Mouse (Mus musculus): ENCODE measurements around the gene Tcf7l2. TPM values are rescaled to one million over a fixed set of nuclear protein-coding genes. Genes with fewer than 3 reads are reported as not detected.

The Tcf7l2 gene
- polyA plus RNA-seq, 1 experiment from 2014 or later, result 41.7 TPM

- peak overlapping the region; percentile 81 for H3K27ac ChIP-seq (replicated peaks)
- DNase-seq (ENCODE audit: low spot score), result no peak
- H3K4me1 ChIP-seq (replicated peaks; ENCODE audit: control insufficient read depth, insufficient read depth), result peaks cover 16% of the 10 kb centered on the region
- TF ChIP-seq EP300 (optimal IDR thresholded peaks at IDR 0.05), result no peak
- no peak for TF ChIP-seq CTCF (IDR thresholded peaks at IDR 0.05; ENCODE audit: low read depth)
- H3K9ac ChIP-seq (ENCODE audit: low read length), result no peak overlapping the region
- no peak overlapping the region for H3K4me3 ChIP-seq (ENCODE audit: low read depth, low read length)
- no peaks in the 10 kb centered on the region for H3K9me3 ChIP-seq (ENCODE audit: control insufficient read depth, low read length)
- 0 out of 2 replicates have a peak, but pooled peaks have one; percentile 1 for ATAC-seq (ENCODE audit: low FRiP score, low TSS enrichment)
- H3K36me3 ChIP-seq (ENCODE audit: control insufficient read depth, insufficient read depth, low read length), result no peaks in the 10 kb centered on the region
- 47% methylated on average over 6 of the region's 6 CpGs for WGBS
- no peaks in the 10 kb centered on the region for H3K27me3 ChIP-seq (ENCODE audit: control insufficient read depth, insufficient read depth, low read length)
- no peak overlapping the region for H3K4me2 ChIP-seq (replicated peaks; ENCODE audit: low read depth)
Observed at GRCm38 (mm10) chr19:55791293-55791692, 49.7 kb downstream of the Tcf7l2 start.

- peaks cover 19% of the 10 kb centered on the region for H3K4me1 ChIP-seq (replicated peaks; ENCODE audit: control insufficient read depth, insufficient read depth)
- no peaks in the 10 kb centered on the region for H3K36me3 ChIP-seq (ENCODE audit: control insufficient read depth, insufficient read depth, low read length)
- no peaks in the 10 kb centered on the region for H3K9me3 ChIP-seq (ENCODE audit: control insufficient read depth, low read length)
- 70% methylated on average over 6 of the region's 6 CpGs for WGBS
- H3K9ac ChIP-seq (ENCODE audit: low read length), result no peak overlapping the region
- peak; percentile 50 for DNase-seq (ENCODE audit: low spot score)
- no peaks in the 10 kb centered on the region for H3K27me3 ChIP-seq (ENCODE audit: control insufficient read depth, insufficient read depth, low read length)
- no peak overlapping the region for H3K4me2 ChIP-seq (replicated peaks; ENCODE audit: low read depth)
- TF ChIP-seq CTCF (IDR thresholded peaks at IDR 0.05; ENCODE audit: low read depth), result no peak
- TF ChIP-seq EP300 (optimal IDR thresholded peaks at IDR 0.05), result no peak
- H3K4me3 ChIP-seq (ENCODE audit: low read depth, low read length), result no peak overlapping the region
- peak; percentile 45 for ATAC-seq (ENCODE audit: low FRiP score, low TSS enrichment)
- peak overlapping the region; percentile 81 for H3K27ac ChIP-seq (replicated peaks)
Observed at GRCm38 (mm10) chr19:55791886-55792285, 50.3 kb downstream of the Tcf7l2 start.

GRCm38 (mm10) chr19:55792571-55792970 lies 51.0 kb downstream of the Tcf7l2 start:
- Histone ChIP-seq H3K9me3 (ENCODE audit: control insufficient read depth, low read length) (no peaks in the 10 kb centered on the region), H3K4me3 (ENCODE audit: low read depth, low read length) (no peak overlapping the region), H3K4me1 (replicated peaks; ENCODE audit: control insufficient read depth, insufficient read depth) (peaks cover 19% of the 10 kb centered on the region), H3K36me3 (ENCODE audit: control insufficient read depth, insufficient read depth, low read length) (no peaks in the 10 kb centered on the region), H3K4me2 (replicated peaks; ENCODE audit: low read depth) (no peak overlapping the region), H3K9ac (ENCODE audit: low read length) (no peak overlapping the region), H3K27me3 (ENCODE audit: control insufficient read depth, insufficient read depth, low read length) (no peaks in the 10 kb centered on the region), H3K27ac (replicated peaks) (peak overlapping the region; percentile 49; the same call in 1 of the 2 replicates)
- no peak for TF ChIP-seq EP300 (optimal IDR thresholded peaks at IDR 0.05)
- TF ChIP-seq CTCF (IDR thresholded peaks at IDR 0.05; ENCODE audit: low read depth), result no peak
- ATAC-seq (ENCODE audit: low FRiP score, low TSS enrichment) (no peak), DNase-seq (ENCODE audit: low spot score) (no peak)
- WGBS, result 32% methylated on average over 5 of the region's 5 CpGs

GRCm38 (mm10) chr19:55793029-55793428 lies 51.4 kb downstream of the Tcf7l2 start:
- Histone ChIP-seq H3K27me3 (ENCODE audit: control insufficient read depth, insufficient read depth, low read length) (no peaks in the 10 kb centered on the region), H3K9me3 (ENCODE audit: control insufficient read depth, low read length) (no peaks in the 10 kb centered on the region), H3K4me1 (replicated peaks; ENCODE audit: control insufficient read depth, insufficient read depth) (peaks cover 19% of the 10 kb centered on the region), H3K36me3 (ENCODE audit: control insufficient read depth, insufficient read depth, low read length) (no peaks in the 10 kb centered on the region), H3K9ac (ENCODE audit: low read length) (no peak overlapping the region), H3K27ac (replicated peaks) (peak overlapping the region; percentile 49; the same call in 1 of the 2 replicates), H3K4me3 (ENCODE audit: low read depth, low read length) (no peak overlapping the region), H3K4me2 (replicated peaks; ENCODE audit: low read depth) (peak overlapping the region; percentile 5)
- TF ChIP-seq CTCF (IDR thresholded peaks at IDR 0.05; ENCODE audit: low read depth) (no peak), EP300 (optimal IDR thresholded peaks at IDR 0.05) (no peak)
- ATAC-seq (ENCODE audit: low FRiP score, low TSS enrichment) (no peak), DNase-seq (ENCODE audit: low spot score) (no peak)
- 58% methylated on average over 4 of the region's 4 CpGs for WGBS

DNA sequence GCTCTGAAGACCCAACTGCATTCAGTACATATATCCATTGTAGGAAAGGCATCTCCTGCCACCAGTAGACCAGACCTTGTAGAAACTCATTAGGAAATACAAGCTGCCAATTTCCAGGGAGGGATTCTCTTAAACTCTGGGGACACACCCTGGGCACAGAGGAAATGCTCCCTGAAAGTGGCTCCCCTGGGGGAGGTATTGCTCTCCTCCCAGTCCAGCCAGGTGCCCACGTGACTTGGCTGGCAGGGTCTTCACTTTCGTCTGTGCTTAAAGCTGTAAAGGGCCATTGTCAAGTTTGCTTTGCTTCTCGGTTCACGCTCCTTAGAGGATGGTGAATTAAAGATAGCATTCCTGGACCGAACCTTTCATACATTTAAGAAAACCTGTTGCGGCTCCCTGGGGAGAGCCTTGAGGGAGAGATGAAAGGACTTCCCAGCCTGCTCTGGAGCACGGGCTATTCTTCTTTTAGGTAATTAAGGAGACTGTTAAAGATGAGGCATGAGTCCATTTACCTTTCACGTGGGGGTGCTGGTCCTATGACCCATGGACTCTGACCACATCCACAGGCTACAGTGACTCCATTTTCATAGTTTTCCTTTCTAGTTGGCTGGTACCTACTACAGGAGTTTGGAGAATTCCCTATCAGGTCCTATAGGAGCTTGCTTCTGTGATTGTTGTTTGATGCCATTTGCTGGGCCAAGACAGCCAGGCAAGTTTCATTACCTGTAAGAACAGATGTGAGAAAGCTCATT lies 52.8 kb downstream of the Tcf7l2 start:
- no peak for TF ChIP-seq CTCF (IDR thresholded peaks at IDR 0.05; ENCODE audit: low read depth)
- no peak for TF ChIP-seq EP300 (optimal IDR thresholded peaks at IDR 0.05)
- Histone ChIP-seq H3K27ac (replicated peaks) (no peak overlapping the region), H3K27me3 (ENCODE audit: control insufficient read depth, insufficient read depth, low read length) (no peaks in the 10 kb centered on the region), H3K9ac (ENCODE audit: low read length) (no peak overlapping the region), H3K36me3 (ENCODE audit: control insufficient read depth, insufficient read depth, low read length) (no peaks in the 10 kb centered on the region), H3K4me3 (ENCODE audit: low read depth, low read length) (no peak overlapping the region), H3K4me2 (replicated peaks; ENCODE audit: low read depth) (no peak overlapping the region), H3K9me3 (ENCODE audit: control insufficient read depth, low read length) (no peaks in the 10 kb centered on the region), H3K4me1 (replicated peaks; ENCODE audit: control insufficient read depth, insufficient read depth) (peaks cover 19% of the 10 kb centered on the region)
- no peak for ATAC-seq (ENCODE audit: low FRiP score, low TSS enrichment)
- WGBS, result 76% methylated on average over 8 of the region's 8 CpGs
- no peak for DNase-seq (ENCODE audit: low spot score)

DNA sequence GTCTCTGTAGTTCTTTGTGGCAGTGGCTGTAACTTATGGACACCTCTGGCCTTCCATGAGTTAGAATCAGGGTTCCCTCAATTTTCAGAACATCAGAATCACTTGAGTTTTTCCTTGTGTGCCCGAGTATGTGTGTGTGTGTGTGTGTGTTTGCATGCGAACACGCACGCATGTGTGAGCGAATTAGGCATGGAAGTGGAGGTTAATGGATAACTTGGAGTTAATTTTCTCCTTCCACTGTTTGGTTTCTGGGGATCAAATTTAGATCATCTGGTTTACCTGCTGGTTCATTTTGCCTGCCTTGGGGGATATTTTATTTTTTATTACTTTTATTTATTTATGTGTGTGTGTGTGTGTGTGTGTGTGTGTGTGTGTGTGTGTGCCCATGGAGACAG lies 53.3 kb downstream of the Tcf7l2 start:
- Histone ChIP-seq H3K4me3 (ENCODE audit: low read depth, low read length) (no peak overlapping the region), H3K4me1 (replicated peaks; ENCODE audit: control insufficient read depth, insufficient read depth) (peaks cover 19% of the 10 kb centered on the region), H3K9me3 (ENCODE audit: control insufficient read depth, low read length) (no peaks in the 10 kb centered on the region), H3K36me3 (ENCODE audit: control insufficient read depth, insufficient read depth, low read length) (no peaks in the 10 kb centered on the region), H3K9ac (ENCODE audit: low read length) (no peak overlapping the region), H3K4me2 (replicated peaks; ENCODE audit: low read depth) (no peak overlapping the region), H3K27ac (replicated peaks) (no peak overlapping the region), H3K27me3 (ENCODE audit: control insufficient read depth, insufficient read depth, low read length) (no peaks in the 10 kb centered on the region)
- TF ChIP-seq EP300 (optimal IDR thresholded peaks at IDR 0.05) (no peak), CTCF (IDR thresholded peaks at IDR 0.05; ENCODE audit: low read depth) (no peak)
- DNase-seq (ENCODE audit: low spot score) (no peak), ATAC-seq (ENCODE audit: low FRiP score, low TSS enrichment) (no peak)
- WGBS, result 85% methylated on average over 5 of the region's 5 CpGs

Measured in stomach, postnatal 0 days (tissue).